Mouse (Mus musculus): ENCODE results near the gene Hist4h4.

The Hist4h4 gene

DNA sequence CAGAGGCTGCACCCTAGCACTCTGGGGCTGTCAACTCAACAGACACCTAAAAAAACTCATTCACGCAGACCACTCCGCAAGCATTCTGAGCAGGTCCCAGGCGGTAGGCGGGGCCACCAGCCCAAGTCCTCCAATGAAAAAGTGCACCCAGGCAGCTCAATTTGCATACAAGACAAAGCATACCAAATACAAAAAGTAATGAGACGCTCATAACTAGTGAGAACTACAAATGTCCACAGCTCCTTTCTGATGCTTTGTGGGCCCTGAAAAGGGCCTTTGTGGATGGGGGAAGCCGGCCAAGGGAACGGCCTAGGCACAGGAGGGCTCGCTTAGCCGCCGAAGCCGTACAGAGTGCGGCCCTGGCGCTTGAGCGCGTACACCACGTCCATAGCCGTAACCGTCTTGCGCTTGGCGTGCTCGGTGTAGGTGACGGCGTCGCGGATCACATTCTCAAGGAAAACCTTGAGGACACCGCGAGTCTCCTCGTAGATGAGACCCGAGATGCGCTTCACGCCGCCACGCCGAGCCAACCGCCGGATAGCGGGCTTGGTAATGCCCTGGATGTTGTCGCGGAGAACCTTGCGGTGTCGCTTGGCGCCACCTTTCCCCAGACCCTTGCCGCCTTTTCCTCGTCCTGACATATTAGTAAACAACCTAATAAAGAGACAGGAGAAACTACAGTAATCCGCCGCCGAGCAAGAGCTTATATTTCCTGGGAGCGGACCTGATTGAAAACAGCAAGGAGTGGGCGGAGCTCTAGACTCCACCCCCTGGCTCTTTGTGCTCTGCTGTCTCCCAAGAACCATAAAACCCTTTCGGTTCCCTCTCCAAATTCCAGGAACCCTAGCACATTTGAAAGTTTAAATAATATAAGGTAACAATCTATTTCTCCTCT is at the start of gene Hist4h4:
Gene Hist4h4, minus strand, starts transcription at position 677 of the 895 bp plus-strand sequence.
- in situ Hi-C loops (cut with MboI, MseI): loop anchor here (25.0 kb wide), 1 partner anchor 1892 kb away; the partner anchor contains the start of gene Cdkn1b

DNA sequence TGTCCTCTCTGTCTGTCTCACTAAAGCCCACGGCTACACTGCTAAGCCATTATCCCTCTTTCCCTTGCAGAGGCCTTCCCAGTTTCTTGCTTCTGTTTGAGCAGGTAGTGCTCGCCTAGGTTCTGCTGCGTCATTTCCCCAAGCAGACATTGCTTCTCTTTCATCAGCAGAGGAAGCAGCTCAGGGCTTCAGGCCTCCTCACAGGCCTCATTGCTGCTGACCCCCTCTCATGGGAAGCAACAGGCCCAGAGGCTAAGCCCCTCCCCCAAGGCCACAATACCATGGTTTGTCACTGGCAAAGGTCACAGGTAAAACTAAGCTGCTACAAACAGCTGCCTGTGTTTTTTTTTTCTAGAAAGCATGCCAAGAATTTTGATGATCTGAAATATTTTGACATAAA is 48.5 kb upstream of the Hist4h4 start:
- in situ Hi-C loops (cut with MboI, MseI): loop anchor here (10.0 kb wide), 2 partner anchors 72 to 112 kb away; partner anchors contain the start of genes Erp27 and Pde6h

DNA sequence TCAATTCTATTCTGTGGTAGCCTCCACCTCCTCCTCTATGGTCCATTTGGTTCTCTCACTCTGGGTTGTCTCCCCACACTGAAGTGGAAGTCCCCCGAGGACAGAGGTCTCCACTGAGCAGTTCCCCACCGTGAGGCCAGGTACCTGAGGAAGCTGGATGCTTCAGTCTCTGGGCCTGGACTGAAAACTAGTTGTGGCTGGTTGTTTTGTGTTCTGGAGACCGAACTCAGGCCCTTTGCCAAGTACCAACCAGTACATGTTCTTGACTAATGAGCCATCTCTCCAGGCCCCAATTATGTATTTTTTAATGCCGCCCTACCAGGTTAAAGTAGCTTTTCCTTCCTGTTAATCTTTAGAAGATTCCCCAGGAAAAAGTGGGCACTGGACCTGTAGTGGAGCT is 48.1 kb upstream of the Hist4h4 start:
- in situ Hi-C loops (cut with MboI, MseI): loop anchor here (10.0 kb wide), 2 partner anchors 72 to 112 kb away; partner anchors contain the start of genes Erp27 and Pde6h

DNA sequence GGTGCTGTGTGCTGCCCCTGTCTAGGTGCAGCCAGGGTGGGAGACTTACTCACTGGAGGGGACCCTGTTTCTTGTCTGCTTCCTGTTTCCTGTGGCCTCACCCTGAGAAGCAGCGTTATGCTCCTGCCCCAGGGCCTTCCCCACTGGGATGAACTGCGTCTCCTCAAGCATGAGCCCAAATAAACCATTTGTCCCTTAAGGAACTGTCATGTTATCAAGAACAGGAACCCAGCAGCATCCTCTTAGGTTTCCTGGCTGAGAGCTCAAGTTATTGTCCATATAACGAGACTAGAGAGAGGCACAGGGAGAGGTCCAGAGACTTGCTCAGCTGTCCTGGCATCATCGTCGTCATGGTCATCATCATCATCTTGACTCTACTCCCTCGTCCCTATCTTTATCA is 46.1 kb upstream of the Hist4h4 start:
- in situ Hi-C loops (cut with MboI, MseI): loop anchor here (10.0 kb wide), 2 partner anchors 75 to 115 kb away; partner anchors contain the start of genes Erp27 and Pde6h

DNA sequence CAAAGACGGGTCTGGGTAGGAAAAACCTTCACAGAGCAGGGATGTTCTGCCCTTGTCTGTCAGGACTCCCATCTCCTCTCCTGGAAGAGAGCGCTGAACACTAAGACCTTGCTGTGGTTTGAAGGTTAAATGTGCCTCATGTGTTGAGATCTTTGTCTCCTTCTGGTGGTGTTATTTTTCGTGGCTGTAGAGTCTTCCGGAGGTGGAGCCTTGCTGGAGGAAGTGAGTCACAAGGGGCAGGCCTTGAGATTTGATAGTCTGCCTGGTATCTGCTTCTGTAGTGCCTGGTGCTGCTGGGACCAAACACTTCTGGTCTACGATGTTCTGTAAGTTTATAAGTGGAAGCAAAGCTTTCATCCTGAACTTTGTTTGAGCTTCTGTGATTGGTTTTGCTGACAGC is 44.8 kb upstream of the Hist4h4 start:
- in situ Hi-C loops (cut with MboI, MseI): no loop called here

DNA sequence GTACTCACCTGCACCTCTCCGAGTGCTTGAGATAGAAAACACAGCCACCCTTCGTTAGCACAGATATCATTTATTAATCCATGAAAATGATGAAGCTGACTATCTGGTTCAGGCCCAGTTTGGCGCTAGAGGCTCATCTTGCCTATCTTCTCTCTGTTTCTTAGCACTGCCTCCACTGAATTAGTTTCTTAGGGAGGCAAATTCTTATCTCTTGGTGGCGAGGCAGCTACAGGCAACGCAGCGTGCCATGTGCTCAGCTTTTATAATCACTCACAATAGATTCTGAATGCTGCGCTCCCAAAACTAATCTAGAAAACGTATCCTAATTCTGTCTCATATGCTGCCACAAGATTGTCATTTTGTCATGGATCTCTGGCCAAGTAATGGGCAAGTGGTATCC is 44.2 kb upstream of the Hist4h4 start:
- in situ Hi-C loops (cut with MboI, MseI): no loop called here

DNA sequence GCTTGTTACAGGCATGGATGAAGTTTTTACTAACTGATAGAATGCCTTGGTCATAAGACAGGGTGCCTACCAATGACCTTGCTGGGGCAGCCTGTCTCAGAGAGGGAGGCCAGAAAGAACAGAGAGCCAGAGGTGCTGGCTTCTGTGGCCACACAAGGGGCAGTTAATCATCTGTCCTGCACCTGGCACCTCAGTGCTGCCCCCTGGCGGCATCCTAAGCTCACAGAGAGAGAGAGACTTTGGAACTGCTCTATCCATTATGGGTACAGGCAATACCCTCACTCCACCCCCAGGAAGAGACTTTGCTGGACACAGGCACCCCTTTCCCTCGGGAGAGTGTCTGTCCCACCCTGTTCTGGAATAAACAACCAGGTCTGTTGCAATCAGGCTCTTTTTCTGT is 43.6 kb upstream of the Hist4h4 start:
- in situ Hi-C loops (cut with MboI, MseI): no loop called here

DNA sequence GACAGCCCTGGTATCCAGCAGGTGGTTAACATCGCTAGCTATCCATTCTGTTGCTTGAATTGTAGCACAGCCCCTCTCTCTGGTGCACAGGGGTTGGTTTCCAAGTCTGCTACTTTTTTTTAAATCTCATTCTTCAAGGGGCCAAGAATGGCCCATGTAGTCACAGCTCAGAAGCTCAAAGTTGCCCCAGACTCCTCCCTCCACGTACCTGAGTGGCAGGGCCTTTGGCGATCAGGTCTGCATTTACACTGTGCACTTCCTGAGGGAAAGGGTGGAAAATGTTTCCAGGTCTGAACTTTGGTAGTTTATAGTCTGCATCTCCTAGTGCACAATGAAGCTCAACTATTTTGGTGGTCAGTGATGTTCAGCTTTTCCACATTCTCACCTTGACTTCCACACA is 43.1 kb upstream of the Hist4h4 start:
- in situ Hi-C loops (cut with MboI, MseI): no loop called here

DNA sequence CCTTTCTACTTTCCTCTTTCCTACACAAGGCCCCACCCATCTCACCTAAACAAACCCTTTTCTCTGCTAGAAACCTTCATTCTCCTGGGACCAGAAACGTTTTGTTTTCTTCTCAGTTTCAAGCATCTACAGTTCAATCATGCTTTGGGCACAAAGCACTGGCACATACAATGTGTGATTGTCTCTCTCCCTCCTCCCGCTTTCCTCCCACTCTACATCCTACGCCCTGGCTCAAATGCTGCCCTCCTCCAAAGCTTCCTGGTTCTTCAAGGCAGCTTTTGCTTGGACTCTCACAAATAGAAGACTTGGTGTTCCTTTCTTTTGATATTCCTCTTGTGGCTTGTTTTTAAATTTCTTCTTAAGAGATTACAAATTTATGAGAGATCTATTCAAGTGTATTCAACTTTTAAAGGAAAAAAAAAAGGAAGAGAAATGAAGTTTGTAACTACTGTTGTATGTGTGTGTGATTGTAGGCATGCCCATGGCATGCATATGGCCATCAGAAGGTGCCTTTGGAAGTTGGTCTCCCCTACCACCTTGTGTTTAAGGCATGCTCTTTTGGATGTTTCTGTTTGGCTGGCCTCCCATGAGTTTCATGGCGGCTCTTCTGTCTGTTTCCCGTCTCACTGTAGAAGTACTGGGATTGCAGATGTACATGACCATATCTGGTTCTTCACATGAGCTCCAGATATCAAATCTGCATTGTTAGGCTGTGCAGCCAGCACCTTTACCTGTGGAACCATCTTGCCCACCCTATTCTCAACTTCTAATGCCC is 41.7 kb upstream of the Hist4h4 start:
- in situ Hi-C loops (cut with MboI, MseI): no loop called here

DNA sequence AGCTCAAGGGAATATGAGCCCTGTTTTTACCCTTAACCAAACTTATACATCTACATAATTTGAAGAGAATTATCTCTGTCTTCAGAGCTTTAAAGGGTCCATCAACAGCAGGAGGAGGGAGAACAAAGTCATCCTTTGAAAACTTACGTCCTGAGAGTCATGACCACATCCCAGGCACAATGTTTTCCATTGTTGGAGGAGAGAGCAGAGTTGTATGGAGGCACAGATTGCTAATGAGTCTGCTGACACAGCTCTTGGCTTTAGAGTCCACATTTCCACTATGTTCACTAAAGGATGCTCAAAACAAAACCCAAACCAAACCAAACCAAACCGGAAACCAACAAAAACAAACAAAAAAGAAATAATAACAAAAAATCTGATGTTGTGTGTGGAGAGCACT is 40.7 kb upstream of the Hist4h4 start:
- in situ Hi-C loops (cut with MboI, MseI): no loop called here

DNA sequence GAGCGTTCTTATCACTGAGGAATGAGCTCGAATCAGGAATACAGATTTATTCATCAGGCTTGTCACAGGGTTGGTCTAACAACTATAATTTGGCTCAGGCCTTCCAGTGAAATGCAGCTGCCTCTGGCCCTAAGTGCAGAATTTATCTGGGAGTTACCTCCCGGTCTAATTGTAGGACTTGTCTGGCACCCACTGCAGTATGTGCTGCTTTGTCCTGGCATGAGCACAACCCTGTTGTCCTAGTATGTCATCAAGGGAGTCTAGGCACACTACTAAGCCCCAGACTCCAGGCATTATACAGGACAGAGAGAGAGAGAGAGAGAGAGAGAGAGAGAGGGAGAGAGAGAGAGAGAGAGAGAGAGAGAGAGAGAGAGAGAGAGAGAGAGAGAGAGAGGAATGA is 33.1 kb upstream of the Hist4h4 start:
- in situ Hi-C loops (cut with MboI, MseI): no loop called here

DNA sequence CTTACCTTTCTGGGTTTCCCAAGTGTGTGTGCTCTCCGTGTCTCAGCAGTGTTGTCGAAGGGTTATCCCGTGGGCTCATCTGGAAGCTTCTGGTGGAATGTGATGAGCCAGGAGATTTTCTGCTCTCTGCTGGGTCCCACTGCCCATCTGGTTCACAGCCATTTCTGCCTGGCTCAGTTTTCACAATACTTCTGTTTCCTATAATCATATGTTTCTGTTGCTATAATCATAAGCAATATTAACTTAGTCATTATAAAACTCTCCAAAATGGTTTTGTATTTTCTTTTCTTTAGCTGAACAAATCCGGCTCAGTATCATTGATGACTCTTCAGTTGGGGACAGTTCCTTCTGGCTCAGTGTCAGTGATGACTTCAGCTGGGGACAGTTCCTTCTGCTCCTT is 31.1 kb upstream of the Hist4h4 start, which contains the start of gene Smco3:
Gene Smco3, minus strand, starts transcription at position 101 of the 400 bp plus-strand sequence.
- in situ Hi-C loops (cut with MboI, MseI): no loop called here

DNA sequence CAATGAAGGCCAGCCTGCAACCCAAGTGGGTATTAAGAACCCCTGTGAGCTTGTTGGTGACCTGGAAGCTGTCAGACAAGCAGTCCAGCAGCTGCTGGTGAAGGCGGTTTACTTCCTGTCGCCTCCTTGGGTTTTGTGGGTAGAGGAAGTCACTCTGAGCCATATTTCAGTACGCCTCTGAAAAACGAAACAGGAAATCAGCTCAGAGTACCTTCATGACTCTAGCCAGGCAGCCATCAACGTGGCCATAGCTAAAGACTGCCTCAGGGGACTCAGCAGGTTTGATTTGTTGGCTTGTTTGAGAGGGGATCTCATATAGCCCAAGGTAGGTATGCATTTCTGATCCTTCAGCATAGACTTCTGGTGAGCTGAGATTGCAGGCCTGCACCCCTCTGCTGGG is 27.5 kb upstream of the Hist4h4 start:
- in situ Hi-C loops (cut with MboI, MseI): no loop called here

DNA sequence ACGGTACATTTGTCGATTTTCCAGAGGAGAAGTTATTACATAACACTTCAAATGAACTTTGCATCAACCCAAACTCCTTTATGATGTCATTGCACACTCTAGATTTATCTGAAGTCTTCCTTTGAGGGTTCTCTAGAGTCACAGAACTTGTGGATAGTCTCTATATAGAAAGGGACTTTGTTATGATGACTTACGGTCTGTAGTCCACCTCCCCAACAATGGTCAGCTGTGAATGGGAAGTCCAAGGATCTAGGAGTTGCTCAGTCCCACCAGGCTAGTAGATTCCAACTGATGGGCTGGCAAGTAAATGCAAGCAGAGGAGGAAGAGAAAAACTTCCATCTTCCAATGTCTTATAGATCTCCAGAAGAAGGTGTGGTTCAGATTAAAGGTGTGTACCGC is 24.5 kb upstream of the Hist4h4 start:
- in situ Hi-C loops (cut with MboI, MseI): loop anchor here (10.0 kb wide), 1 partner anchor 916 kb away; no protein-coding TSS in a partner anchor

DNA sequence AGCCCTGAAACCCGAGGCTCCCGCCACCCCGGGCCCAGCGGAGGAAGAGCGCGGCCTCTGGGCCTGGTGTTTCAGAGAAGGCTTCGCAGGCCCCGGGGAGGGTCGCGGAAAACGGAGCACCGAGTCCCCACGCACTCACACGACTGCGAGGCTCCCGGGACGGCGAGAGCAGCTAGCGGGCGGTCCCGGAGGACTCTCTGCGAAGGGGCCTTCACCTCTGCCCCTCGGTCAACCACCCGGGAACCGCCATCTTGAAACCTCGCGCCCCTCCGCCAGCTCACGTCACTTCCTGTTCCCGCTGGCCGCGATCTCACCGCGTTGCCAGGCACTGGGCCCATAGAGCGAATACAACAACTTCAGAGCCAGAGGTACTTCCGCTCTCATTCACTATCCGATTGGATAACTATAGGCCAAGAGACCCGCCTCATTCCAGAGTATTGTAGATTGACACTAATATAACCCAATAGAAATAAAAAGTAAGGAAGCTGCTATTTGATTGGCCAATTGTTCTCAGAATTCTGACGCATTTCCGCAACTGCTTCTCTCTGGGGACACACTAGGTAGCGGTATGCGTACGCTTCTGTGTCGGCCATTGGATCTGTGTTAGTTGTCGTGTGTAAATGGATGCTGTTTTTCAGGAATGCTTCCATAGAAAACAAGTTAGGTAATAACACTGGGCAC is 23.8 kb upstream of the Hist4h4 start, which contains the start of gene Wbp11:
Gene Wbp11, minus strand, starts transcription at position 353 of the 681 bp plus-strand sequence.
- in situ Hi-C loops (cut with MboI, MseI): loop anchor here (10.0 kb wide), 1 partner anchor 917 kb away; no protein-coding TSS in a partner anchor

DNA sequence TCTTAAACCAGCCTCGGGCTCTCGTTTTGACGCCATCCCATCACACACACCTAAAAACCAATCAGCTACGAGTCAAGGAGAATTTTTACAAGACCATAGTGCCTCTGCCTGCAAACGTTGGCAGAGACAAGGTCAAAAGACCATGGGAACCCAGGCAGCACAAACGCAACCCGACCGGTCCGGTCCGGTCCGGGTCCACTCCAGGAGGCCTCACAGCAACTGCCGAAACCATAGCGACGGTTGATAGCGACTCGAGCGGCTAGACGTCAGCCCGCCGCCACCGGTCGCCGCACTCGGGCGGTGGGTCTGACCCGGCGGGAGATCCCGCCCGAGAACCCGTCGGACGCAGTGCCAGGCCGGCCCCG is 23.3 kb upstream of the Hist4h4 start, which contains the start of gene BC049715:
Gene BC049715, plus strand, starts transcription at position 111 of the 365 bp plus-strand sequence.
- in situ Hi-C loops (cut with MboI, MseI): loop anchor here (10.0 kb wide), 1 partner anchor 917 kb away; no protein-coding TSS in a partner anchor

DNA sequence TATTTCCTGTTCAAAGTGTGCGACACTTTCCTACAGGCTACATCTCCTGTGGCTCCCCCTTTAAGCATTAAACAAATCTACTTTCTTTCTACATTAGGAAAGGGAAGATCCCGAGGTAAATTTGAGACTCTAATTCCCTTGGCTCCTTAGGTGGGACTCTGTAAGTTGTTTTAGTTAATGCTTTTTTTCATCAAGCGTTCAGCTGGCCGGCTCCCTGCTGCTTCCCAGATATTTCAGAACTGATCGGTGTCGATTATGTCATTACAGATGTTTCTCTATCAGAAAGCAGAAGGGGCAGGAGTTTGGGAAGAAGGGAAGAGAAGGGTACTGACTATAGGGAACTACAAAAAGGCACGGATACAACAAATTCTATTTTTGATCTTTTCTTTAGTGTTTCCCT is 22.9 kb upstream of the Hist4h4 start:
- in situ Hi-C loops (cut with MboI, MseI): loop anchor here (10.0 kb wide), 1 partner anchor 918 kb away; no protein-coding TSS in a partner anchor

DNA sequence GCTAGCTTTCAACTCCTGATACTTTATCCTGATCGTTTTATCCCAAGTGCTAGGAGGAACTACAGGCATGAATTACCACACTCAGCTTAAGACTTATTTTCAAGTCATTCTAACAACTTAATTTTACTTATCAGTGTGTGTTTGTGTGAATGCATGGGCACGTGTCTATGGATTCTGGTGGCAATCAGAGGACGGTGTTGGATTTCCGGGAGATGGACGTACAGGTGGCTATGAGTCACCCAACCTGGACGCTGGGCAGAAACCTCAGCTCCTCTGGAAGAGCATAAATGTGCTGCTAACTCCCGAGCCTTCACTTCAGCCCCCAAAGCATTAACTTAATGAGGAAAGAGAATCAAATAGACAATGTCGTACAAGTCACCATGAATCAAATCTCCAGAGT is 20.8 kb upstream of the Hist4h4 start:
- in situ Hi-C loops (cut with MboI, MseI): loop anchor here (10.0 to 25.0 kb wide), 2 partner anchors 920 to 1913 kb away; partner anchors contain the start of gene Cdkn1b

DNA sequence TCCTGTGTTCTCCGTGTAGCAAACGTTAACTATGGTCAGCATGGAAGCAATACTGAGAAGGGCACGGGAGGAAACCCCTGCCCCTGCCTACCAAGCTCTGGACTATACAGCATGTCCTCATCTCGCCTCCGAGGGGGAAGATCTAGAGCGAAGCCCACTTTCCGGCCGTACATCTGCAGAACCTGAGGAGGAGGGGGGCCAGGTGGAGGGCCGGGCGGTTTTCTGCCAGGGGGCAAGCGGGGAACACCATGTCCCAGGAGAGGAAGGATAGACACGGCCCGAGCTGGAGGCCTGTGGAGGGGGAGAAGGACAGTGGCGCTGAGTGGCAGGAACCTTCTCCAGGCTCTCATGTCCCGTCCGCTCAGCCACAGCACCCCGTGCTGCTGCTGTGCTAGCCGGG is 16.9 kb upstream of the Hist4h4 start:
- in situ Hi-C loops (cut with MboI, MseI): loop anchor here (10.0 to 25.0 kb wide), 2 partner anchors 924 to 1909 kb away; partner anchors contain the start of gene Cdkn1b

DNA sequence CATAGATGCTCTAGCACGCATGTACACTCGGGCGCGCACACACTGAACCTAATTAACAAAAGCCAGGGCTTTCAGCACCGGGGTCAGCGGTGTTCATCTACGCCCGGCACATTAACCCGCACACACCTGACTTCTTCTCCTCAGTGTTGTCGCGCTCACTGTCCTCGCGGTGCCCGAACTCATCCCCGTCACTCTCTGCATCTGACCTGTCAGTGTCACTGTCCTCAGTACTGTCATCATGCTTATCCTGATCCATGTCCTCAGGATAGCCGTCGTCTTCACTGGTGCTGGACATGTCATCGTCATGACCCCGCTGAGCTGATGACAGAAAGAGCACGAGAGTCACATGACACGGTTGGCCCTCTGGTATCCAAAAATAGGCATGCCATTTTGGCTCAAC is 16.2 kb upstream of the Hist4h4 start:
- in situ Hi-C loops (cut with MboI, MseI): loop anchor here (10.0 to 25.0 kb wide), 2 partner anchors 924 to 1908 kb away; partner anchors contain the start of gene Cdkn1b

DNA sequence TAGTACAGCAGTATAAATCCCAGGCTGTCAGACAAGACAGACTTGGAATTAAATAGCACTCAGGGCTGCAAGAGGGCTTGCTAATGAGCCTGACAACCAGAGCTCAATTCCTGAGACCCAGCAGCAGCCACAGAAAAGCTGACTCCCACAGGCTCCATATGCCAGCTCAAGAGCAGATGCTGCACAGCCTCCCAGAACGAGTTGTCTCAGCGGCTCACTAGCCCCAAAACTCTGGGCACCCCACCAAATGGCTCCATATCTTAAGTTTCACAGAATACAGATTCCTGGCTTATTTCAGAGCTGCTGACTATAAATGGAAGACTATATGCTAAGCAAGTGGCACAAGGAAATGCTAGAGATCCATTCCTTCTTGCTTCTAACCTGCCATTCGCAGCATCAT is 13.3 kb upstream of the Hist4h4 start:
- in situ Hi-C loops (cut with MboI, MseI): loop anchor here (25.0 kb wide), 1 partner anchor 1905 kb away; the partner anchor contains the start of gene Cdkn1b
